ENCODE assay signal across 23 mouse cellular contexts in the genomic region with DNA sequence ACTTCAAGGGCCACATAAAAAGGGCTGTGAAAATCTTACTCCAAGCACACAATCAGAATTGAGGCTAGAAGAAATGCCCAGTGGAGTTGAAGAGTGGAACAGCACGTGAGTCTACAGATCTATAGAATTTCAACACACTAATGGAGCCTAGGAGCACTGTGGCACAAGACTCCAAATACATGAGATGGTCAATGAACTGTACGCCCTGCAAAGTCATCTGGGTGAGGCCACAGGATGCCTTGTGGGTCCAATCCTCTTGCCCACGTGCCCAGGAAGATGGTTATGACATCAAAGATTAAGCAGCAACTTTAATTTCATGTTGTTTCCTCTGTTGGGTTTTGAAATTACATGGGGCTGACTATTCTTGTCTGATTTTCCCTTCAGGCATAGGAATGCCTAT. TPM values are rescaled to one million over a fixed set of nuclear protein-coding genes. Genes with fewer than 3 reads are reported as not detected.
DNase-seq lines count a peak whose midpoint lies in the region; ATAC-seq lines count a peak whose summit lies in the region.
"Had no signal": no experiment of that assay in that cellular context is flagged by ENCODE, and none has a peak within 500 bp of the region (broad histone marks: within the 10 kb centered on the region; RNA-seq: fewer than 3 reads in every experiment).

No protein-coding gene starts in this region.

- no peak for ATAC-seq in heart, embryonic 12.5 days (ENCODE audit: insufficient number of reproducible peaks, low FRiP score)
- 0 out of 2 replicates have a peak, but pooled peaks have one; percentile 39 for ATAC-seq in liver, embryonic 13.5 days (ENCODE audit: low read depth)
- no peak for ATAC-seq in liver, embryonic 11.5 days (replicated peaks; ENCODE audit: low FRiP score)
- ATAC-seq in liver, embryonic 16.5 days (ENCODE audit: low read depth) = peak; percentile 61; the same call in 1 of the 2 replicates

- no peak overlapping the region for H3K4me3 ChIP-seq in heart, embryonic 12.5 days
- H3K4me3 ChIP-seq in liver, embryonic 13.5 days (replicated peaks) = no peak overlapping the region
- no peak overlapping the region for H3K4me3 ChIP-seq in liver, embryonic 11.5 days (ENCODE audit: low read depth, low read length)
- H3K4me3 ChIP-seq in liver, embryonic 16.5 days (ENCODE audit: low read depth, low read length) = no peak overlapping the region
- H3K4me3 ChIP-seq: embryonic facial prominence, embryonic 15.5 days; hindbrain, embryonic 13.5 days; kidney, embryonic 15.5 days; left cerebral cortex, adult 2 months had no signal

- WGBS in heart, embryonic 12.5 days = 71% methylated on average over 3 of the region's 3 CpGs
- 58% methylated on average over 3 of the region's 3 CpGs for WGBS in liver, embryonic 13.5 days (ENCODE audit: insufficient replicate concordance)
- 83% methylated on average over 3 of the region's 3 CpGs for WGBS in liver, embryonic 11.5 days
- WGBS in liver, embryonic 16.5 days (ENCODE audit: insufficient replicate concordance) = 56% methylated on average over 3 of the region's 3 CpGs

- no peaks in the 10 kb centered on the region for H3K9me3 ChIP-seq in heart, embryonic 12.5 days (replicated peaks)
- no peaks in the 10 kb centered on the region for H3K9me3 ChIP-seq in liver, embryonic 13.5 days (replicated peaks)
- H3K9me3 ChIP-seq in liver, embryonic 11.5 days (ENCODE audit: control insufficient read depth, low read length) = no peaks in the 10 kb centered on the region
- no peaks in the 10 kb centered on the region for H3K9me3 ChIP-seq in liver, embryonic 16.5 days (replicated peaks; ENCODE audit: control insufficient read depth, low read length)
- H3K9me3 ChIP-seq: embryonic facial prominence, embryonic 15.5 days; hindbrain, embryonic 13.5 days; kidney, embryonic 15.5 days had no signal

- no peak overlapping the region for H3K4me2 ChIP-seq in heart, embryonic 12.5 days
- H3K4me2 ChIP-seq in liver, embryonic 13.5 days = no peak overlapping the region
- no peak overlapping the region for H3K4me2 ChIP-seq in liver, embryonic 11.5 days
- H3K4me2 ChIP-seq in liver, embryonic 16.5 days (ENCODE audit: low read depth, low read length) = no peak overlapping the region
- H3K4me2 ChIP-seq: embryonic facial prominence, embryonic 15.5 days; hindbrain, embryonic 13.5 days; kidney, embryonic 15.5 days had no signal

- DNase-seq in heart, adult 8-10 months (ENCODE audit: low spot score) = no peak
- no peak for DNase-seq in liver, embryonic 13.5 days
- DNase-seq in liver, embryonic 11.5 days (ENCODE audit: low spot score) = no peak
- DNase-seq in kidney, postnatal 10 days = no peak
- DNase-seq in left cerebral cortex, postnatal 25 days (ENCODE audit: low spot score in 2 of 2) = no peak
- DNase-seq in left cerebral cortex, adult 9 months (ENCODE audit: low spot score in 2 of 2) = no peak
- DNase-seq: adrenal gland, postnatal 36 days; cerebellum, adult 9-10 months; gastrocnemius, postnatal 36 days; heart, postnatal 10 days; kidney, adult 11 months; lung, adult 18-20 months; lung, postnatal 10 days; midbrain, embryonic 14.5 days; right cerebral cortex, postnatal 25 days; spleen, adult 18-20 months; thymus, postnatal 14 days had no signal

- intact Hi-C loops in left cerebral cortex, postnatal 25 days (cut with DNase I) = no loop called here

- peak overlapping the region; percentile 44; the same call in 1 of the 2 replicates for H3K27ac ChIP-seq in heart, embryonic 12.5 days (ENCODE audit: poor library complexity, severe bottlenecking)
- no peak overlapping the region for H3K27ac ChIP-seq in liver, embryonic 13.5 days
- H3K27ac ChIP-seq in liver, embryonic 11.5 days (ENCODE audit: low read depth, low read length) = no peak overlapping the region
- H3K27ac ChIP-seq in liver, embryonic 16.5 days (ENCODE audit: low read length) = no peak overlapping the region
- H3K27ac ChIP-seq: embryonic facial prominence, embryonic 15.5 days; hindbrain, embryonic 13.5 days; kidney, embryonic 15.5 days; left cerebral cortex, adult 2 months had no signal

- peaks cover 44% of the 10 kb centered on the region for H3K4me1 ChIP-seq in heart, embryonic 12.5 days (replicated peaks)
- H3K4me1 ChIP-seq in liver, embryonic 13.5 days (replicated peaks) = peaks cover 45% of the 10 kb centered on the region
- no peaks in the 10 kb centered on the region for H3K4me1 ChIP-seq in liver, embryonic 11.5 days (replicated peaks; ENCODE audit: control insufficient read depth, insufficient read depth, low read length)
- H3K4me1 ChIP-seq in liver, embryonic 16.5 days (ENCODE audit: control insufficient read depth, low read depth, low read length) = peaks cover 11% of the 10 kb centered on the region
- H3K4me1 ChIP-seq: embryonic facial prominence, embryonic 15.5 days had no signal

- no peak overlapping the region for H3K9ac ChIP-seq in heart, embryonic 12.5 days
- no peak overlapping the region for H3K9ac ChIP-seq in liver, embryonic 13.5 days
- H3K9ac ChIP-seq in liver, embryonic 11.5 days (ENCODE audit: low read depth, low read length) = no peak overlapping the region
- no peak overlapping the region for H3K9ac ChIP-seq in liver, embryonic 16.5 days (ENCODE audit: low read depth, low read length)
- H3K9ac ChIP-seq: embryonic facial prominence, embryonic 15.5 days; hindbrain, embryonic 13.5 days; kidney, embryonic 15.5 days had no signal

- H3K36me3 ChIP-seq in heart, embryonic 12.5 days = no peaks in the 10 kb centered on the region
- no peaks in the 10 kb centered on the region for H3K36me3 ChIP-seq in liver, embryonic 13.5 days
- no peaks in the 10 kb centered on the region for H3K36me3 ChIP-seq in liver, embryonic 11.5 days (ENCODE audit: control insufficient read depth, insufficient read depth, low read length)
- no peaks in the 10 kb centered on the region for H3K36me3 ChIP-seq in liver, embryonic 16.5 days (ENCODE audit: control insufficient read depth, insufficient read depth)
- H3K36me3 ChIP-seq: embryonic facial prominence, embryonic 15.5 days; hindbrain, embryonic 13.5 days; kidney, embryonic 15.5 days had no signal

- no peaks in the 10 kb centered on the region for H3K27me3 ChIP-seq in heart, embryonic 12.5 days (replicated peaks)
- no peaks in the 10 kb centered on the region for H3K27me3 ChIP-seq in liver, embryonic 13.5 days
- H3K27me3 ChIP-seq in liver, embryonic 11.5 days (replicated peaks; ENCODE audit: control insufficient read depth, insufficient read depth, low read length) = no peaks in the 10 kb centered on the region
- no peaks in the 10 kb centered on the region for H3K27me3 ChIP-seq in liver, embryonic 16.5 days (ENCODE audit: control insufficient read depth, insufficient read depth, low read depth, low read length)
- H3K27me3 ChIP-seq: embryonic facial prominence, embryonic 15.5 days; hindbrain, embryonic 13.5 days; kidney, embryonic 15.5 days had no signal

RNA-seq across cellular contexts. Expression of a gene that starts 30.4 kb away (rescaled TPM):
- polyA plus RNA-seq in heart, embryonic 12.5 days (2016; fragmentation: Nextera tagmentation; extraction: Ambion mirVana) = 62.9 and 69.1 TPM in 2 replicates
- total RNA-seq in heart, adult 8-10 months (2022) = 10 to 100 TPM; 16.5 to 20.4 (median 18.7) TPM
- 18.2 and 23.5 TPM in 2 replicates for polyA plus RNA-seq in liver, embryonic 13.5 days (2015; fragmentation: Nextera tagmentation; extraction: Ambion mirVana)
- polyA plus RNA-seq in liver, embryonic 11.5 days (2014; fragmentation: Nextera tagmentation; extraction: Ambion mirVana) = 30.1 and 32.4 TPM in 2 replicates
- polyA plus RNA-seq in liver, embryonic 16.5 days (2015; fragmentation: Nextera tagmentation; extraction: Ambion mirVana) = 21.4 and 22.7 TPM in 2 replicates
- total RNA-seq in left cerebral cortex, postnatal 25 days (2021) = 10 to 100 TPM; 20.0 to 21.0 TPM

Comparison
In these comparisons a context has a peak if more than half of its experiments do, and no peak if none do; other contexts are left out.
1. ATAC-seq: peak in liver, embryonic 13.5 days (single experiment) and liver, embryonic 16.5 days (single experiment); none in heart, embryonic 12.5 days (single experiment) and liver, embryonic 11.5 days (single experiment).